Mouse (Mus musculus): ENCODE measurements at regions not wholly inside any gene's neighbourhood (a gene's known extent, or its start where the extent isn't known, plus 50 kb on each side); places are given as distances from the start of the nearest gene placed in this dataset.
"Not testable (repeated sequence)": the region's sequence is repeated elsewhere in the genome, so short reads cannot be mapped to it uniquely, and the experiment has no call there.

DNA sequence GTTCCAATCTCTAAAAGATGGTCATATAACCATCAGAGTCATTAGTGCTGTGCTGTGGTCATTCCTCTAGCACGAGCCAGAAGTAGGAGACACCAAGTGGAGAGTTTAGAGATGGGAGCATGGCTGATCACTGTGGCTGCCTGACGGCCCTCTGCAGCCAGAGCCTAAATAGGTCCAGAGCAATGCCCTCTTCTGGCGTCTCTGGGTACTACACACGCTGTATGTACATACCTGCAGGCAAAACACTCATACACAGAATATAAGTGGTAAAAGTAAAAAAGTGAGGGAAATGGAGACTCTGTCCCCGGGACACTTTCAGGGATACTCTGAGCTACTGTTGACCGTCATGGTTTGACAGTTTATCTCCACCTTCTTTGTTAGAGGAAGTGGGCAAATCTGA, 91.4 kb downstream of the Gm21738 start:
- DNase-seq = no peak

DNA sequence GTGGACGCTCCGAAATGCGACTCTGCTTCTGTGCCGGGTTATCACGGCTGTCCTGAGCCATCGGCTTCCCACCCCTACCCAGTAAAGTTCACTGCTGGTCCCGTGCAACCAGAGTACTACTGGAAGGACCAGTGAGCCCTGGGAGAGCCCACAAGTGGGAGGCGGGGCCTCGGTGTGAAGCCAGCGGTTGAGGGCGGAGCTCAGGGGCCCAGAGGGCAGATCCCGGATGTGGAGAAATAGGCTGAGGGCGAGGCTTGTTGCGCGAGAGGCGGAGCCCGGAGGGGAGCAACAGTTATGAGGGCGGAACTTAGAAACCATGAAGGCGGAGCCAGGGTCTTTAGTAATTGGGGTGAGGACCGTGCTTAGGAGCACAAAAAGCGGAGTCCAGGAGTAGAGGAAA, 107.1 kb downstream of the Gm21738 start:
- no peak for DNase-seq

DNA sequence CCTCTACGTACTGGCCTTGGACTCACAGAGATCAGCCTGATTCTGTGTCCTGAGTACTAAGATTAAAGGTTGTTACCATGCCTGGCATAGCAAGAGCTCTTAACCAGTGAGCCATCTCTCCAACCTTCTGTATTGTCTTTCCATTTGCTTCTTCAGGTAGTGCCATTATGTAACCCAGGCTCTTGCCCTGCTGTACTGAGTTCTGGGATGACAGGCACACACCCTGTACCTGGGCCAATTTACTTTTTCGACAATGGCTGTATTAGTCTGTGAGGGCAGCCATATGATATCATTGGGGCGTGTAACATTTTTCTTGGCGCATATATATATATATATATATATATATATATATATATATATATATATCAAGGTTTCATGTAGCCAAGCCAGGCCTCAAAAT, 115.9 kb downstream of the Gm21738 start:
- DNase-seq = not testable (repeated sequence)

DNA sequence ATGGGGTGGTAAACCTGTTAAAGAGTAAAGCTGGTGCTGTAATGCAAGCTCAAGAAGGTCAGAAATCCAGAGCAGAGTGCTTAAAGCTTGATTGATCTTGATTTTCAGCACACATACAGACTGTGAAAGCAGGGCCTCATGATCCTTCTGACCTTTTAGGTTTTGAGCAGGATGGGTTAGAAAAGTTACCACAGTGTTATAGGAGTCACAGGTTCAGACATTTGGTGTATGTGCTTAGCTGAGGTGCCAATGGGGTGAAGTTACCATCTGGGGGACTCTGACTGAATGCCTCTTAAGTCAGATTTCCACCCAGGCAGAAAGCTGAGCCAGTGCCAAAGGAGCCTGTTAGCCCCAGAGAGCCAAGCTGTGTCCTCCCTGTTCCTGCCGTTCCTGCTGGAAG, 139.6 kb downstream of the Gm21738 start:
- DNase-seq = no peak

DNA sequence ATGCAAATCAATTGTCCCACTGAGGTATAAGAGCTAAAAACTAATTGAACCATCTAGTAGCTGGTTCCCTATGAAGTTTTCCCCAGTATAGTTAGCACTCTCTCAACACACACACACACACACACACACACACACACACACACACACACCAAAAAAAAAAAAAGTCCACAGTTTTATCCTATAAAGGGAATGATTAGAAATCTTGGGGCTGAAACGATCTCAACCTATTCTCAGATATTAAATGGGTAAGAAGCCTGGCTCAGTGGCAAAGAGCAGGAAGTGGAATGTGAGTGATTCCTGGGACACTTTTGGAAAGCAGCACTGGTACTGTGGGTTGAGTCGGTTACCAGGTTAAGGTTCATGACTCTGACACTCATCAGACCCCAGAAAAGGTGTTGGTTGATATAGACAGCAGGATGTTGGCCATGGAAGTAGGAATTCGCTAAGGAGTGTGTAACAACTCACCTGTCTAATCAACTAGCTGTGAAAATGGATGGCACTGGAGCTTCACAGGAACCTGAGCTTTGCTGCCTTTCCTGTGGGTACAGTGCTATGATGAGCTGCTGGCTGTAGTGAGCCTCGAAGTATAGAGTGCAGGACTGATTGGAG, 140.8 kb downstream of the Gm21738 start:
- DNase-seq = peak; percentile 87

Measured in embryo, embryonic 11 days (tissue).